Mouse (Mus musculus) T-helper 2 cell (primary cell): ENCODE results near the gene A230050P20Rik.
"Not testable (repeated sequence)": the region's sequence is repeated elsewhere in the genome, so short reads cannot be mapped to it uniquely, and the experiment has no call there.

Experiments
- in situ Hi-C: fragments of 300-600 bp; cut with MboI, MseI; formaldehyde crosslinking; loops from one replicate; pipeline ENCODE4 v1.15.1; 2025; ENCODE audit warnings: high pct_unique_total_duplicates

Gene A230050P20Rik

DNA sequence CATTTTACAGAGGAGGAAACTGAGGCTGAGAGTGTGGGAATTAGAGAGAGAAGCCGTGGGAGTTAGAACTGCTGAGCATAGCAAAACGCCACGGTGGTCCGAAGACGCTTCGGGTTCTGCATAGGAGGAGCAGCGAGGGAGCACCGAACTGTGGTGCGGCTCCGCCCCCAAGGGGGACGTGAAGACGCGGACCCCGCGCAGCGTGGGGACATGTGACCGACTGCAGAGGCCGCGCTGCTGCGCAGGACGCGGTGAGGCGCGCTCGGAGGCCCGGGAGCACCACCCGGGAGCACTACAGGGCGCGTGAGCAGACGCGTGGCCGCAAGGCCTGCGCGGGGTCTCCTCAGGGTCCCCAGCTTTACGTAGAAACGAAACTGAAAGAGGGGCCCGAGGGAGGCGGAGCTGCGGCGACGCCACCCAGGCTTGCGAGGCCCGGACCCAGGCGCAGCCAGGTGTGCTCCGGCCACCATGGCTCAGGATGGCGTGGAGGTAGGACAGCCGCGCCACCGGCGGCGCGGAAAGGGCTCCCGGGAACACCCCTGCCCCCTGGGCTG lies at the start of gene A230050P20Rik:
Gene A230050P20Rik, plus strand, starts transcription at position 195 of the 554 bp plus-strand sequence.
- in situ Hi-C loops, result no loop called here

DNA sequence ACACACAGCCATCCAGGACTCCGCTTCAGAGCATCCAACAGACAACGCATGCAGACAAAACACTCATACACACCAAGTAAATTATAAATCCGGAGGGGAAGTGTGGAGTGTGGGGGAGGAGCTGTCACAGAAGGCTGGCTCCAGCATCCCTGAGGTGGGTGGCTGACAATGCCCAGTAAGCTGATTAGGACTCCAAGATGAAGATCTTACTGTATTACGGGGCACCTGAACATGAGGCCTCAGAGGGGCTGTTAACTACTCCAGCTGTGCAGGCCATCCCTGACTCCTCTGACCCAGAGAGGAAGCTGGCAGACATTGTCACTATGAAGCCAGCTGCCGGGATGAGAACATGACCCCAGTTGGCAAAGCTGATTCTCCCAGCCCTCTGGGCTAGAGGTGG lies 48.4 kb upstream of the A230050P20Rik start:
- in situ Hi-C loops, result no loop called here

DNA sequence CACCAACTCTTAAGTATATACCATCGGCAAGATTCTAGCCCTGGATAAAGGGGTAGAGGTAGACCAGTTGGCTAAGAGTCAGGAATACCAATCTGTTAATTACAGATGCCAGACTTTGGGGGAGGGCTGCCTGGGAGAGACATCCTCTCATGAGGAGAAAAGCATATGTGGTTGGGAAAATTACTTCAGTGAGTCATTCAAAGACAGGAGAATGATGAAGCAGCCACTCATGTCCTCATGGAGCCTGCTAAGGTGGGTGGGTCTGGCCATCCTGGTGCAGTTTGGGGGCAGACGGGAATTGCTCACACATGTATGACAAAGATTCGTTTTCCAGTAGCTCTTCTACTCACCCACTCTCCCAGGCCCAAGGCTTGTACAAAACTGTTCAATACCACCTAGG lies 45.6 kb upstream of the A230050P20Rik start:
- in situ Hi-C loops, result no loop called here

DNA sequence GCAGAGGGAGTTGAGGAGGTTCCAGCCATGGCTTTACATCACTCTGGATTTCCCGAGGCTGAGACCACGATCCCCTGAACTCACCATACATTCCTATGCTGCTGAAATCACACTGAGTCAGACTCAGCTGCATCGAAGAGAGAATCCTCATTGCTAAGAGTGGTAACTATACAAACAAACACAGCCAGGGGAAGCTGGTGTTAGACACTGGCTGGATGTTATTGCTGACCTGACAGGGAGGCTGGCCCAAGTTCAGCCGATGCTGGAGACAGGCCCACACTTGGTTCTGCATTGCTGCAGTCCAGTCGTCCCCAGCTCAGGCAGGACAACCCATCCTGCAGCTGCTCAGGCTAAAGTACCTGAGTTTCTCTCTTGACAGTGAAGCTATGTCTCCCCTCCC lies 42.7 kb upstream of the A230050P20Rik start:
- in situ Hi-C loops, result no loop called here

DNA sequence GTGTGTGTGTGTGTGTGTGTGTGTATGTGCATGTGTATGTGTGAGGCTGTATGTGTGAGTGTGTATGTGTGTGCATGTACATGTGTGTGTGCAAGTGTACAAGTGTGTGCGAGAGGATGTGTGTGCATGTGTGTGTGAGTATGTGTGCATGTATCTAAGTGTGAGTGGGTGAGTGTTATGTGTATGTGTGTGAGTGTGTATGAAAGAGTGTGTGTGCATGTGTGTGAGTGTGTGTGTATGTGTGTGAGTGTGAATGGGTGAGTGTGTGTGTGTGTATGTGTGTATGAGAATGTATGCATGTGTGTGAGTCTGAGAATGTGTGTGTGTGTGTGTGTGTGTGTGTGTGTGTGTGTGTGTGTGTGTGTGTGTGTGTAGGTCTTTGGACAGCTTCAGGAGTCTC lies 40.3 kb upstream of the A230050P20Rik start:
- in situ Hi-C loops, result no loop called here

DNA sequence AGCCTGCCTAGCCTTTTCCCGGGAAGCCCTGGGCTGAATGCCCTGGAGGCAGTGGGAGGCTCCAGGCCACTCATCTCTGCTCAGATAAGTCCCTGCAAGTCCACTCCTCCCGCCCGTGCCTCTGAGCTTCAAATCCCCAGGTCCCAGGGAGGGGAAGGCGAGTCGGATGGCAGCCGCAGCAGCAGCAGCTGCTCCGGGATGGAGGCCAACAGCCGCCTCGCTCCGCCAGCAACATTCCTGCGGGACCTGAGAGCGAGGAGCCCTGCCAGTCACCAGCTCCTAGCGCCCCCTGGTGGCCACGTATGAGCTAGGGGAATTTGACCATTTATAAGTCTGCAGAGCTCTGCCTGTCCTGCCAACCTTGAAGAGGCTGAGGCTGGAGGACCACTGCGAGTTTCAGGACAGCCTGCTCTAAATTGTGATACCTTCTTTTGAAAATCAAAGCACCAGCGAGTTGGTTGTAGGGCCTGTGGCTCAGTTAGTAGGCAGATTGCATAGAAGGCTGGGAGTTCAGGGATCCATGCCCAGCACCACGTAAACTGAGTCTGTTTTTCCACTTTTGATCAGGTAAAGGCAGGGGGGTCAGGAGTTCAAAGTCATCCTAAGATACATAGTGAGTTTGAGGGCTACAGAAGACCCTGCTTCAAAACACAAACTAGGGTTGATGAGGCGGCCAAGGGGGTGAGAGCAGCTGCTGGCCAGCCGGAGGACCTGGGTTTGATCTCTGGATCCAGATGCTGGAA lies 37.4 kb upstream of the A230050P20Rik start:
- in situ Hi-C loops, result no loop called here

DNA sequence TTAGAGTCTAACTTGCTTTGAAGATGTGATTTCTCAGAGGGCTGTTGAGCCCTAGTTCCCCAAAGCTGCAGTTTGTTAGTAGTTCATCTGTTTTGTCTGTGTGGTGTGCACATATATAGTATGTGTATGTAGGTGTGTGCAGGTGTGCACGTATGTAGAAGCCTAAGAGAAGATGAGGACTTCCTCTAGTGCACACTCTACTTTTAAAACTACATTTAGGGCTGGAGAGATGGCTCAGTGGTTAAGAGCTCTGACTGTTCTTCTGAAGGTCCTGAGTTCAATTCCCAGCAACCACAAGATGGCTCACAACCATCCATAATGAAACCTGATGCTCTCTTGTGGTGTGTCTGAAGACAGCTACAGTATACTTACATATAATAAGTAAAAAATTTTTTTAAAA lies 33.6 kb upstream of the A230050P20Rik start:
- in situ Hi-C loops, result no loop called here

DNA sequence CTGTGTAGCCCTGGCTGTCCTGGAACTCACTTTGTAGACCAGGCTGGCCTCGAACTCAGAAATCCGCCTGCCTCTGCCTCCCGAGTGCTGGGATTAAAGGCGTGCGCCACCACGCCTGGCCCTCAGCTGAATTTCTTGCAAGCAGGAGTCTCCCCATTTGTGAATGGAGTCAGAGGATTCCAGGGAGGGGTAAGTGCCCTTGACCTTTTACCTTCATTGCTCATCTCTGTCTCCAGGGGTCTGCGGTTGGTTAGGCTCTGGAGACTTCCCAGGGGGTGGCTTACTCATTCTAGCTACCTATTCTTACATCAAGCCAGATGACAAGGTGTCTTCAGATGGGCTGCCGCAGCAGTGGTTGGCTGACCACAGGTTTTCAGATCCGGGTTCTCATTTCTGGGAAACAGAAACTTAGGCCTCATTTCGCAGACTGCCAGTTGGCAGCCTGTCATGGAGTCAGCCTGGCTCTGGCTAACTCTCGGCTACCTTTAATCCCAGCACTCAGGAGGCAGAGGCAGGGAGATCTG lies 32.9 kb upstream of the A230050P20Rik start:
- in situ Hi-C loops, result not testable (repeated sequence)

DNA sequence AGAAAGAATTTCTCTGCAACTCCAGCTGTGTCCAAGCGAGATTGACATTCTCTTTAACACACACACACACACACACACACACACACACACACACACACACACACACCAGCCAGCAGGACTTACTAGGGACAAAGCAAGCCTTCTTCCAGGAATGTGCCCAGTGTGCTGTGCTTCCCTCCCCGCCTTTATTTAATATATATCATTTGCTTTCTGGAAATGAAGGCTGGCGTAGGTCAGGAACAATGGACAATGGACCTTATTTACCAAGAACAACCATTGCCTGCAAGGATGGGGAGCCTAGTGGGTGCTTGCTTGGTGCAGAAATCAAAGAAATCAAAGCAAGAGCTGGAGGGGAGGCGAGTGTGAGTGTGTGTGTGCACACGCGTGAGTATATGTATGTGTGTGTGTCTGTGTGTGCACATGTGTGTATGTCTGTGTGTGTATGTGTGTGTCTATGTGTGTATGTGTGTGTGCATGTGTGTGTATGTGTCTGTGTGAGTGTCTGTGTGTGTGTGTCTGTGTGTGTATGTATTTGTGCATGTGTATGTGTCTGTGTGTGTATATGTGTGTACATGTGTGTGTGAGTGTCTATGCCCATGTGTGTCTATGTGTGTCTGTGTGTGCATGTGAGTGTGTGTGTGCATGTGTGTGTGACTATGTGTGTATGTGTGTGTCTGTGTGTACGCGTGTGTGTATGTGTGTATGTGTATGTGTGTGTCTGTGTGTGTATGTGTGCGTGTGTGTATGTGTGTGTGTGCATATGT lies 31.1 kb upstream of the A230050P20Rik start:
- in situ Hi-C loops, result no loop called here

DNA sequence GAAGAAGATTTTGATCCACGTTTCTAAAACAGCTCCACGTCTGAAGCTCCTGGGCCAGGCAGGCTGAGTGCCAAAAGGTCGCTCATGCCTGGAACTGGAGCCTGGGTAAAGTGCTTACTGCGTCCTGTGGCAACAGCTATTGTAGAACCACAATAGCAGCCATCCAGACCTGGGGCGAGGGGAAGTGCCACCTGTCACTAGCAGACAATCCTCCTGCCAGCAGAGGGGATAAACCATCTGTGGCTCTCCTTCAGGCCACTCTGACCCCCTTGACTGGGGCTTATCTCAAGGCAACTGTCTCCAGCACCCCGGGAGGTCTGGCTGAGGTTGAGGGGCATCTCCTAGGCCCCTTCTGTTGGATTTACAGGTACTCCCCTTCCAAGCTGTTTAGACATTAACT lies 29.5 kb upstream of the A230050P20Rik start:
- in situ Hi-C loops, result no loop called here

DNA sequence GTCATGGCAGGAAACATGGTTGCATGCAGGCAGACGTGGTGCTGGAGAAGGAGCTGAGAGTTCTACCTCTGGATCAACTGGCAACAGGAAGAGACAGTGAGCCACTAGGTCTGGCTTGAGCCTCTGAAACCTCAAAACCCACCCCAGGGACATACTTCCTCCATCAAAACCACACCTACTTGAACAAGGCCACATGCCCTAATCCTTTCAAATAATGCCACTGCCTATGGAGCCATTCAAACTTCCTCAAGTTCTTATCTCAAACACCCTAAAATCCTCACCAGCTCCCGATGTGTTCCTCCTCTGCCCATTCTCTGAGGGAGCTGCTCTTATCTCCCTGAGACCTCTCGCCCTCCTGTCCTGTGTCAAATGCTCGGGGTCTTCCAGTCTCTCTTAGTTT lies 26.2 kb upstream of the A230050P20Rik start:
- in situ Hi-C loops, result loop anchor here (5.0 kb wide), 1 partner anchor 100 kb away; no protein-coding TSS in a partner anchor

DNA sequence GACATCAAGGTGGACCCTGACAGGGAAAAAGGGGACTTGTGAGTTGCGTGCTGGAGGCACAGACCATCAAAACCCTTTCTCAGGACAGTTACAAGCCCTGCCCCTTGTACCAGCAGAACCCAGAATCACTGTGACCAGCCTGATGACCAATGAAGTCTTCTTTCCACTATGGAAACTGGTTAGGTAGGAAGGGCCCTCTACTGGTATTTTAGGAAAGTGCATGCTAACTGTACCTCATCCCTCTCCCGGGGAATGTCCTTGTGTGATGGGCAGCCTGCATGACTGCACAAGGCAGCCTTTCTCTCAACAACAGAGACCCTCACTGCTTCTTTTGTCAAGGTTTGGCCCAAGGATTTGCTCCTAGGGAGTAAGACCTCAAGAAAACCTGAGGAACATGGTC lies 25.8 kb upstream of the A230050P20Rik start:
- in situ Hi-C loops, result loop anchor here (5.0 kb wide), 1 partner anchor 100 kb away; no protein-coding TSS in a partner anchor

DNA sequence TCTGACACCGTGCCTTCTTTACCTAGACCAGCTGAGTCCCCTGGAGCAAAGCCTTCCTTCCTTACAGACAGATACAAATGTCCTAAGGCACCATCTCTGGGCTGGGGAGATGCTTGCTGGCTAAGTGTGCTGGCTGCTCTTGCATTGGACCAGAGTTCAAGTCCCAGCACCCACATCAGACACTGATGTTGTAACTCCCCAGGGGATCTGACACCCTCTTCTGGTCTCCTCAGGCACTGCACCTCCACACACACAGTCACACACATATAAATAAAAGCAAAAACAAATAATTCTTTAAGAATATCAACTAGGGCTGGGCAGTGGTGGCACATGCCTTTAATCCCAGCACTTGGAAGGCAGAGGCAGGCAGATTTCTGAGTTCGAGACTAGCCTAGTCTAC lies 18.3 kb upstream of the A230050P20Rik start:
- in situ Hi-C loops, result no loop called here

DNA sequence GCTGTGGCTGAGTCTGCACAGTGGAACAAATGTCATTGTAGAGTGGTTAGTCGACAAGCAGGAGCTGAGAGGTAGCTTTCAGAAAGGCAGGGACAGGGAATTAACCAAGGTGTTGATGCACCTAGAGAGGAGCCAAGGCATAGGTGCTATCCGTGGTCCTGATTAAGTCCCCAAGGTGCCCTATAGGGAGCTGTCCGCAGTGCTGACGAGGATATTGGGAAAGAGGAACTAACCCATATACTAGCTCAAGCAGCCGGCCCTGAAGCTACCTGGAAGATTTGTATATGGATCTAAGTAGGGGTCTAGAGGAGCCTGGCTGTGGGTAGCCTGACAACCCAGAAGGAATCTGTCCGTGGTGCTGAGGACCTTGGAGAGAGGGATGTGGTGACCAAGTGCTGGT lies 11.3 kb upstream of the A230050P20Rik start:
- in situ Hi-C loops, result no loop called here

DNA sequence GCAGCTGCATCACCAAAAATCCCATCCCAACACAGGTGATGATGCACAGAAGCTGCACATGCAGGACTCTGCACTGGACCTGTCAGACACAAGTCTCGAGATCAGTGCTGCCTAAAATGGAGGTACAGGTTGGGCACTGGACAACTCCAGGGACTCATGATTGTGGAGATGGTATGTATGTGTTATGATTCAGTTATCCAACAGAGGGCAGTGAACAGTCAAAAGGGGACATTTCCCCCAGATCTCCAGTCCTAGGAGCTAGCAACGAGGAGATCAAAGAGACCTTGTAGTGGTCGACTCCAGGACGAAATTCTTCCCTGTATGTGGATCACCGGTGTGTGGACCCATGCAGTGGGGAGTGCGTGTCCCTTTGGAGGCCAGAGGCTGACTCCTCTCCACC lies 8.5 kb upstream of the A230050P20Rik start:
- in situ Hi-C loops, result no loop called here

DNA sequence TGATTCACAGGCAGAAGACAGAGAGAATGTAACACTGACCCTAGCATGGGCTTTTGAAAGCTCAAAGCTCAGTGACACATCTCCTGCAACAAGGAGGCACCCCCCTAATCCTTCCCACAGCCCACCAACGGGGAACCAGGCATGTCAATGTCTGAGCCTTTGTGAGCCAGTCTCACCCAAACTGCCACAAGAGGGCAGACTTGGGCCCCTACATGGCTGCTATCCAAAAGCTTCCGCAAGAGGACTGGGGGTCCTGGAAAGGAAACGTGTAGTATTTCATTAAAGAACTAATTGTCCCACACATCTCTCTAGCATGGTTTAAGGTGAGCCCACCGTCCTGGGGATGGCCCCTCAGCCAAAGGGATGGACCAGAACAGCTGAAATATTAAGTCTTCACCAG lies 6.6 kb upstream of the A230050P20Rik start:
- in situ Hi-C loops, result no loop called here

DNA sequence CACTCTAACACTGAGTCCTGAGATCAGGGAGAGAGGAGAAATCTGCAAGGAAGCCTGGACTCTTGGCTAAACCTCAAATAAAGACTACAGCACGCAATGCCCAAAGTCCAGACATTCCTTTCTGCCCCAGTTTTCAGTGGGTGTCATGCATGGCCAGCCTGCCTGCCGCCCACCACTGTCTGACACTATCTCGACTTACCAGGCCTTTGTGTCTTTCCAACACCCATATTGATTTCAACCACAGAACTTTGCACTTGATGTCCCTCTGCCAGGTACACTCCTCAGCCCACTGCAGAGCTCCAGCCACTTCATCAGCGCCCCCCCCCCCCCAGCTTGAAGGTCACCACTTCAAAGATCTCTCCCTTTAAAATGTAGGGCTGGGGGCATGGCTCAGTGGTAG lies 6.2 kb upstream of the A230050P20Rik start:
- in situ Hi-C loops, result no loop called here

DNA sequence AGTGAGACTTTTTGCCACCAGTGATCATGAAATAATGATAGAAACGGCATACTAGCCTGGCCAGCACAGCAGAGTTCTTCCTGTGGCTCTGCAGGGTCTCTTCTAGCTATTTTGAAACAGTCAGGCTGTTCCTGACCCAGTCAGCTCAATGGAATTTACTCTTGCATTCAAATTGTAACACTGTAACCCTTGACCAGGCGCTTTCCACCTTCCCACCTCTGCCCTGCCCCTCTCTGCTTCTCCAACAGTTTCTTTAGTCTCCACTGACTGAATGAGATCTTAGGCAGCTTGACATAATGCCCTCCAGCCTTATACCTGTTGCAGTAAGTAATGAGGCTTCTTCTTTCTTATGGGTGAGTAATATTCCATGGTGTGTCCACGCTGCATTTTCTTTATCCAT lies 1.6 kb upstream of the A230050P20Rik start:
- in situ Hi-C loops, result no loop called here

DNA sequence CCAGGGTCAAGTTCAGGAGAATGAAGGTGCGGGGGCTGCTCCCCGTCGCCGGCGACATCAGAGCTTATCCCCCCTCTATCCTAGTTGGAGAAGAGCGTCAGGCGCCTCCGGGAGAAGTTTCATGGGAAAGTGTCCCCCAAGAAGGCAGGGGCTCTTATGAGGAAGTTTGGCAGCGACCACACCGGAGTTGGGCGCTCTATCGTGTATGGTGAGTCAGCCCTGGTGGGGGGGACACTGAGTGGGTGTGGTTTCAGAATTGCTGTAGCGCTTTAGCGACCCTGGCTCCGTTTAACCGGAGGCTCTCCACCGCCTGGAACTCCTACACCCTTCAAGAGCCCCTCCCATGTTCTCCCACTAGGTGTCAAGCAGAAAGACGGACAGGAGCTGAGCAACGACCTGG lies 804 bp downstream of the A230050P20Rik start:
- in situ Hi-C loops, result no loop called here

DNA sequence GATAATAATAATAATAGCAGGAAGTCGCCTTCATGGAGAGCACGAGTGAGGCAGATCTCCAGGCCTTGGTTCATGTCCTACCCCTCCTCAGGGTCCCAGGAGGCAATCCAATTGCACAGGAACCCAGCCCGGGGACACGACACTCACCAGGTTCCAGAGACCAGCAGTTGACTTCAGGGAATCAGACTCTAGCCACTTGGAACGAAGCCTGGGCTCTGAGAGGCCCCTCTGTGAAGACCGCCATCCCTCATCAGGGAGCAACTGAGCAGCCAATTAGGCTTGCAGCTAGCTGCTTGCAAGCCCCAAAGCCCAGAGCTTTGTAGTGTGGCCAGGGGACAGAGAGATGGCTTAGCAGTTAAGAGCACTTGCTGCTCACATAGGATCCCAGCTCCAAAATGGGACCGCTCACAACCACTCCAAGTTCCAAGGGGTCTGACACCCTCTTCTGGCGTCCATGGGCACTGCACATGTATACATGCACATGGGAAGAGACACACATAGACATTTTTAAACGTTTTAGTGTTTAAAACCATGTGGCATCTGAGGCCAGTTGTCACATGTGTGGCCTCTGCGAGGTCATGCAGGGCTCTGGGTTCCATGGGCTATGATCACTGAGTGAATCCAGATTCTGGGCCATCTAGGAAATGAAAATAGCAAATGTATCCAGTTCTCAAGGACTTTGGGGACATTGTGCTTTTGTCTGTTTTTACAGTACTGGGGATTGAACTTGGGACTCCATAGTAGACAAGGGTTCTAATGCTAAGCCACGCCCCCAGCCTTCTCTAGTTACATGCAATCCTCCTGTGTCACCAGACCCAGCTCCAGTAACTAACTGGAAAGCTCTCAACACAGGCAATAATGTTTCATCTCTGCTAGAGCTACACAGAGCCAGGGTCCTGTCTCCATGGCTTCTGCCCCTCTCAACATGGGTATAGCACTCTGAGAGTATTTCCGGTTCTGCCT lies 2.0 kb downstream of the A230050P20Rik start:
- in situ Hi-C loops, result loop anchor here (10.0 kb wide), 1 partner anchor 56 kb away; the partner anchor contains the start of genes Col5a3 and Rdh8

DNA sequence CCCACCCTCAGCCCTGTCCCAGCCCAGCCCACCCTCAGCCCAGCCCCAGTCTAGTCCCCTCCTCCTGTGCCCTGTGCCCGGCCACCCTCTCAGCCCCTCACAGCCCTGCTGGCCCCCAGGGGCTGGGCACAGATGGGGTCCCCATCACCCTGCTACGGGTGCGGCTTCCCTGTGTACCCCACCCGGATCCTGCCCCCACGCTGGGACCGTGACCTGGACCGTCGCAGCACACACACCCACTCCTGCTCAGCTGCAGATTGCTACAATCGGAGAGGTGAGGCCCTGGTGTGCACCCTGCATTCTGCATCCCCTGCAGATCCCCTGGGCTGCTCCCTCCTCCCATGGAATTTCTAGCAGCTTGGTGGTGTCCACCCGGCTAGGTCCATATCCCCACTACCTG lies 4.5 kb downstream of the A230050P20Rik start:
- in situ Hi-C loops, result loop anchor here (10.0 kb wide), 1 partner anchor 58 kb away; the partner anchor contains the start of genes Col5a3 and Rdh8
